Mouse (Mus musculus) heart, embryonic 11.5 days (tissue): ENCODE results near the gene Gm14443. TPM values are rescaled to one million over a fixed set of nuclear protein-coding genes. Genes with fewer than 3 reads are reported as not detected.

ENCODE experiments used
- polyA plus RNA-seq: library from polyadenylated mRNA; unstranded; fragments of >200 nt; fragmentation: Nextera tagmentation; extraction: Ambion mirVana; gene quantifications from 2 replicates; pipeline ENCODE4 v1.2.1, GENCODE M21; 2014

The Gm14443 gene
- polyA plus RNA-seq, 1 experiment from 2014 or later: 0.21 TPM

Other genes with a start within 250 kb of the Gm14443 start
- gene Gm14444, start 165.6 kb downstream of the Gm14443 start, polyA plus RNA-seq: not detected in 2 replicates
- 1.5 and 1.9 TPM in 2 replicates for gene Gm14393, start 108.1 kb downstream of the Gm14443 start, polyA plus RNA-seq
- 6.5 TPM in 2 replicates for gene Gm14399, start 33.9 kb downstream of the Gm14443 start, polyA plus RNA-seq
- gene Gm14391, start 31.0 kb upstream of the Gm14443 start, polyA plus RNA-seq: 4.1 and 4.9 TPM in 2 replicates
- gene Gm14440, start 99.3 kb upstream of the Gm14443 start, polyA plus RNA-seq: 0.79 and 2.4 TPM in 2 replicates
- gene Gm4631, start 162.3 kb upstream of the Gm14443 start, polyA plus RNA-seq: 13.3 and 14.1 TPM in 2 replicates
- gene Zfp968, start 196.6 kb upstream of the Gm14443 start, polyA plus RNA-seq: 5.9 and 8.3 TPM in 2 replicates